Mouse (Mus musculus) neural tube, embryonic 12.5 days (tissue): Measurements from ENCODE around the gene Diaph2. TPM values are rescaled to one million over a fixed set of nuclear protein-coding genes. Genes with fewer than 3 reads are reported as not detected.
"Not testable (repeated sequence)": the region's sequence is repeated elsewhere in the genome, so short reads cannot be mapped to it uniquely, and the experiment has no call there.

Experiments used
- ATAC-seq: fragments of 200-750 bp; cut with Nextera tagmentation; 2 replicates; pipeline ENCODE4 v1.8.0; 2017; ENCODE audit warnings: low read depth, mild to moderate bottlenecking, moderate TSS enrichment, moderate library complexity; ENCODE audit not compliant: low FRiP score
- H3K27ac ChIP-seq: fragments of 300-500 bp; sonication (generic); 2 replicates; pipeline ENCODE4 v1.5.1; 2016
- H3K27me3 ChIP-seq: fragments of 300-500 bp; sonication (generic); replicated peaks from 2 replicates; pipeline ENCODE4 v1.6.1; 2016; ENCODE audit warnings: mild to moderate bottlenecking
- H3K36me3 ChIP-seq: fragments of 300-500 bp; sonication (generic); 2 replicates; pipeline ENCODE4 v1.6.1; 2016; ENCODE audit warnings: mild to moderate bottlenecking
- H3K4me1 ChIP-seq: fragments of 300-500 bp; sonication (generic); 2 replicates; pipeline ENCODE4 v1.6.1; 2016
- H3K4me2 ChIP-seq: fragments of 300-500 bp; sonication (generic); replicated peaks from 2 replicates; pipeline ENCODE4 v1.6.1; 2016; ENCODE audit warnings: mild to moderate bottlenecking
- H3K4me3 ChIP-seq: fragments of 300-500 bp; sonication (generic); 2 replicates; pipeline ENCODE4 v1.5.1; 2016
- H3K9ac ChIP-seq: fragments of 300-500 bp; sonication (generic); 2 replicates; pipeline ENCODE4 v1.6.1; 2016; ENCODE audit warnings: mild to moderate bottlenecking
- H3K9me3 ChIP-seq: fragments of 300-500 bp; sonication (generic); 2 replicates; pipeline ENCODE4 v1.6.1; 2016; ENCODE audit warnings: mild to moderate bottlenecking
- WGBS: fragments of 180-500 bp; shearing (Covaris S2); methylation state at CpG from one replicate; pipeline ENCODE4 v1.1.7; 2016; 5-methylcytosine and 5-hydroxymethylcytosine counted together
- polyA plus RNA-seq: library from polyadenylated mRNA; unstranded; fragments of >200 nt; fragmentation: Nextera tagmentation; extraction: Ambion mirVana; gene quantifications from 2 replicates; pipeline ENCODE4 v1.2.1, GENCODE M21; 2016

Gene Diaph2
- polyA plus RNA-seq, 1 experiment from 2014 or later: 4.9 TPM

DNA sequence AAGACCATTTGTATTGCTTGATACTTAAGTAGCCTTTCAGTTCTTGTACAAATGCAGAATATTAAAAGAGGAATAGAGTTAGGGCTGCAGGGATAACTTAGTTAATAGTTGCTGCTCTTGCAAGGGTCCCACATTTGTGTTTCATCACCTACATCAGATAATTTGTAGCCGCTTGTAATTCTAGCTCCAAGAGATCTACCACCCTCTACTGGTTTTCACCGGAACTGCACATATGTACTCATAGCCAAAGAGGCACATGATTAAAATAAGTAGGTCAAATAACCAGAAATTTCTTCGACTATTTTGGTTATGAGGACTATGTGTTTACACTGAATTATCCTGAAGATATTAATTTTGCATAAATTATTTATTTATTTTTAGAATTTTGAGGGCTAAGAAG is 134.9 kb downstream of the Diaph2 start:
- H3K36me3 ChIP-seq: no peaks in the 10 kb centered on the region
- no peak overlapping the region for H3K9ac ChIP-seq
- ATAC-seq: no peak
- 16% methylated on average over 3 of the region's 3 CpGs for WGBS
- H3K4me1 ChIP-seq: no peaks in the 10 kb centered on the region
- H3K27me3 ChIP-seq: no peaks in the 10 kb centered on the region
- H3K9me3 ChIP-seq: no peaks in the 10 kb centered on the region
- H3K4me3 ChIP-seq: no peak overlapping the region
- no peak overlapping the region for H3K4me2 ChIP-seq
- no peak overlapping the region for H3K27ac ChIP-seq

DNA sequence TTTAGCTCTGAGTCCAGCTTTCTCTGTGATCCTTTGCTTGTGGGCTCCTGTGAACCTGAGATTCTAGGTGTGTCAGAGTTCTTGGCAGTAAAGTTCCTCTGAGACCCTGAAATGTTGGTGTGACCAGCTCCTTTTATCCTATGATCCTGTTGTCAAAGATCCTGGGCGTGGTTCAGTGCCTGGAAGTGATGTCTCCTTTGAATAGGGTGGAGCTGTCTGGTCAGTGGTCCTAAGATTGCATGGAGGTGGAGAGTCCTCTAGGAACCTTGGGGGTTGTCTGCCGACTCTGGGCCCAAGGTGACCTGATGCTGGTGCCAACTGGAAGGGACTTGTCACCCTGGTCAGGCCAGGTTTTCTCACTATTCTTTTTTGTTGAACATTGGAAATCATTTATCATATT is 176.3 kb downstream of the Diaph2 start:
- Histone ChIP-seq H3K9ac (no peak overlapping the region), H3K27me3 (no peaks in the 10 kb centered on the region), H3K36me3 (no peaks in the 10 kb centered on the region), H3K4me2 (no peak overlapping the region), H3K27ac (no peak overlapping the region), H3K9me3 (no peaks in the 10 kb centered on the region), H3K4me3 (no peak overlapping the region), H3K4me1 (no peaks in the 10 kb centered on the region)
- no peak for ATAC-seq
- 89% methylated on average over 2 of the region's 2 CpGs for WGBS

DNA sequence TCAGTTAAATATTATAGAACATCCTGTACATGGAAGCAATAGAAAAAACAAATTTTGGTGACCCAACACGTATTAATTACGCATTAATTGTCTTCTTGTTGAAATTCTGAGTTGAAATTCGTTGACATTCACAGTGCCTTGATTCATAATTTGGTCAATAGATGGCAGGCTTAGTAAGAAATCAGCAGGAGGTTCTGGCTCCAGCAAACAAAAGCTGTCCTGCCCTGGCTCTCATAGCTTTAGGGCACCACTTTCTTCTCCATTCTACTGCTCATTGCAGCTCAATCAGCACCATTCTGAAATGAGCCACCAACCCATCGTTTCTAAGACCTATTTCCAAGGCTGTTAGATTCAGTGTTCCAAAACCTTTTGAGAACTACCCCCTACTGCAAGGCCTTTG is 225.3 kb downstream of the Diaph2 start:
- H3K4me3 ChIP-seq: no peak overlapping the region
- H3K9me3 ChIP-seq: no peaks in the 10 kb centered on the region
- no peak overlapping the region for H3K27ac ChIP-seq
- no peak for ATAC-seq
- WGBS: 53% methylated on average over 4 of the region's 4 CpGs
- no peak overlapping the region for H3K4me2 ChIP-seq
- no peak overlapping the region for H3K9ac ChIP-seq
- H3K4me1 ChIP-seq: no peaks in the 10 kb centered on the region
- no peaks in the 10 kb centered on the region for H3K36me3 ChIP-seq
- H3K27me3 ChIP-seq: no peaks in the 10 kb centered on the region

DNA sequence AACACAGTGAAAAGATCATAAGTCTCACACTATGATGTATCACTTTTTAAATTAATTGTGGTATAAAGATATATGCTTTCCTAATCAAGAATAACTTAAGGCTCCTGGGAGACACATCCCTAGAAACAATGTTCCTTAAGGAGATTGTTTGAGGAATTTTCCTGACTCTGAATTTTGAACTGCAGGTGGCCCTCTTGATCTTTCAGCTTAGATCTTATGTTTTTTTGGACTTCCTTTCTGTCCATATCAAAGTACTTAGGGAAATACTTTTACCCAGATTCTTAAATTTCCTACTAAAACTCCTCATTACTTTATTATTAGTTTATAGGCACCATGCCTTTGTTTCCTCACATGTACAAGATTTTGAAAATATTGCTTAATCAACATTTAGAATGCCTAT is 258.7 kb downstream of the Diaph2 start:
- Histone ChIP-seq H3K27ac (no peak overlapping the region), H3K4me2 (no peak overlapping the region), H3K4me3 (no peak overlapping the region), H3K4me1 (no peaks in the 10 kb centered on the region), H3K36me3 (no peaks in the 10 kb centered on the region), H3K9me3 (no peaks in the 10 kb centered on the region), H3K27me3 (no peaks in the 10 kb centered on the region), H3K9ac (no peak overlapping the region)
- ATAC-seq: no peak

DNA sequence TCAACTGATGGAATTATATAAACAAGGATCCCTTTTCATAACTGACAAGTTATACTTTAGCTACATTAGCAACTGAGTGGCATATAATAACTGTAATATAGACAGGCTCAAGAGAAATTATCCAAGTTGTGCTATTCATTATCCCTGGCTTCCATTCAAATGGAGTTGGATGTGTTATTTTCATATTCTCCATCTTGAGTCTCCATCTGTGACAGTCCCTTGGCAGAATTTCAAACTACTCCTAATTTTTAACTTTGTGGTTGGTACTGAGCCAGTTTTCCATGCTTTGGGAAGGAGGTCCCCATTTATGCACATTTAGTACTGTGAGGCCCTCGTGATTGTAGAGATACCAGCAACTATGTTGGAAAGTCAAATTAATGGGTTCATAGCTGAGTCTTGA is 270.2 kb downstream of the Diaph2 start:
- no peaks in the 10 kb centered on the region for H3K36me3 ChIP-seq
- ATAC-seq: no peak
- H3K9me3 ChIP-seq: no peaks in the 10 kb centered on the region
- no peak overlapping the region for H3K27ac ChIP-seq
- no peak overlapping the region for H3K9ac ChIP-seq
- 66% methylated on average over 1 of the region's 1 CpGs for WGBS
- H3K4me1 ChIP-seq: no peaks in the 10 kb centered on the region
- H3K27me3 ChIP-seq: no peaks in the 10 kb centered on the region
- H3K4me2 ChIP-seq: no peak overlapping the region
- H3K4me3 ChIP-seq: no peak overlapping the region

DNA sequence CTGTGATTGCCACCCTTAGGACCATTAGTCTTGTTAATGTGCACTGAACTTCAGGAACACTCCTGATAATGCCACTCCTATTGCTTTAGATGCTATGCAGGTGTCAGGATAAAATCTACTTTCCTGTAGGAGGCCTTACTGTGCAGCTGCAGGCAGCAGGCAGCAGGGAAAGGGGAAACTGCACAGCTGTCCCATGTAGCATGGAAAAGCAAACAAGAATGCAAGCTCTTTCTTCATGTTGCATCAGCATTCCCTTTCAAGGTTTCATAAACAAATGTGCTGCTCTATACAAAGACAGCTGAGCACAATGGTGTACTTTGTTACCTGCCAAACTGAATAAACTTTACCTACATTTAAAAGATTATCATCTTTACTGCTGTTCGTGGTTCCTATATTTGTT is 295.0 kb downstream of the Diaph2 start:
- H3K4me2 ChIP-seq: no peak overlapping the region
- H3K4me3 ChIP-seq: no peak overlapping the region
- no peak for ATAC-seq
- H3K4me1 ChIP-seq: no peaks in the 10 kb centered on the region
- no peaks in the 10 kb centered on the region for H3K36me3 ChIP-seq
- WGBS: 68% methylated on average over 1 of the region's 1 CpGs
- no peak overlapping the region for H3K27ac ChIP-seq
- H3K9ac ChIP-seq: no peak overlapping the region
- no peaks in the 10 kb centered on the region for H3K9me3 ChIP-seq
- H3K27me3 ChIP-seq: no peaks in the 10 kb centered on the region

DNA sequence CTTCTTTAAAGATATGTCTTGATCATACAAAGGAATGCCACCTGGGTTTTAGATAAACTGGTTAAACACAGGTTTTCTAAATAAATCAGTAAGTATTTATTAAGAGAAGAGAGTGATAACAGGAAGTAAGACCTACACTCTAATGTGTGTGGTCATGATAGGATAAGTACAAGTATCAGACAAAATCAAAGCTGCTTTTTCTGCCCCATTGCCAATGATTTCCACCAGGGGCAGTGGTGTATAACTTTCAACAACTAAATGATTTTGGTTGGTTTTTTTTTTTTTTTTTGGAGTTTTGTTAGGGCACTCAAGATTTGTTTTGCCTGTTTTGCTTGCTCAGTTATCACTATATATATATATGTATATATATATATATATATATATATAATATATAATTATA is 399.7 kb downstream of the Diaph2 start:
- Histone ChIP-seq H3K27ac (no peak overlapping the region), H3K4me3 (no peak overlapping the region)
- ATAC-seq: no peak

DNA sequence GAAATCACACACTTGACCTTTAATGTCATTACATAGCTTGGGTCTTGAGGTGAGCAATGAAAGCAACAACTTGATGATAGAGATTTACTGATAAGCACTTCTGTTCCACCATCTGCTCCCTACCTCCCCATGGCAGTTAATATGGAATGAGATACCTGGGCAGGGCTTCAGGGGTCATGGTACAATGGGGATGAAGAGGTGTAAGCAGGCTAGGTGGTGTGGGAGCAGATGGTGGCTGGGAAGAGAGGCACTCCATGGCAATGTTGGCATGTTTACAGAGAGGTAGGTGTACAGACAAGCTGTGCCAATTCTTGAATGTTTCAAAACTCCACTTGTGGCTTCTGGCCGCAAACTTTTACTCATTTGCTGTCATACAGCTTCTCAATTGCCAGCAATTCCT is 402.6 kb downstream of the Diaph2 start:
- Histone ChIP-seq H3K4me2 (no peak overlapping the region), H3K9ac (no peak overlapping the region), H3K4me3 (no peak overlapping the region), H3K27ac (no peak overlapping the region), H3K36me3 (no peaks in the 10 kb centered on the region), H3K4me1 (no peaks in the 10 kb centered on the region), H3K9me3 (no peaks in the 10 kb centered on the region), H3K27me3 (no peaks in the 10 kb centered on the region)
- no peak for ATAC-seq
- WGBS: 97% methylated on average over 1 of the region's 1 CpGs

More for the DNA sequence above, 399.7 kb downstream of the Diaph2 start:
- H3K27me3 ChIP-seq: no peaks in the 10 kb centered on the region
- no peaks in the 10 kb centered on the region for H3K36me3 ChIP-seq
- no peak overlapping the region for H3K4me2 ChIP-seq
- H3K4me1 ChIP-seq: no peaks in the 10 kb centered on the region
- H3K9ac ChIP-seq: no peak overlapping the region
- H3K9me3 ChIP-seq: no peaks in the 10 kb centered on the region

DNA sequence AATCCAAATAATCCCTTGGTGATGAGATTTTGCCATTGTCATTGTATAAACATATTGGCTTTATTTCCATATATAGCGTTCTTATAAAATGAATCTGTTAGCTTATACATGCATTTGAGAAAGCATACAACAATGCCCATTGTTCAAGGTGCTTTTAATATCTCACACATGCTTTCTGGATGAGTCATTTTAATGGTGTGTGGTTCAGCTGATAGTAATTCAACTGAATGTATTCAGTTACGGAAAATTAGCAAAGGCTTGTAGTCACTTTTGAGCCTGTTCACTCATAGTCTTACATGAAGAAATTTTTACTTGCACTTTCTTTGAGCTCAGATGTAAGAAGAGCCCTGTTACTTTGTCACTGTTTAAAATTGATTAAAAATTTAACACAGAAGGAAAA is 423.6 kb downstream of the Diaph2 start:
- Histone ChIP-seq H3K36me3 (no peaks in the 10 kb centered on the region), H3K9me3 (no peaks in the 10 kb centered on the region), H3K9ac (no peak overlapping the region), H3K4me3 (no peak overlapping the region), H3K27ac (no peak overlapping the region), H3K4me2 (no peak overlapping the region), H3K27me3 (no peaks in the 10 kb centered on the region), H3K4me1 (no peaks in the 10 kb centered on the region)
- no peak for ATAC-seq
- WGBS: 85% methylated on average over 2 of the region's 2 CpGs

DNA sequence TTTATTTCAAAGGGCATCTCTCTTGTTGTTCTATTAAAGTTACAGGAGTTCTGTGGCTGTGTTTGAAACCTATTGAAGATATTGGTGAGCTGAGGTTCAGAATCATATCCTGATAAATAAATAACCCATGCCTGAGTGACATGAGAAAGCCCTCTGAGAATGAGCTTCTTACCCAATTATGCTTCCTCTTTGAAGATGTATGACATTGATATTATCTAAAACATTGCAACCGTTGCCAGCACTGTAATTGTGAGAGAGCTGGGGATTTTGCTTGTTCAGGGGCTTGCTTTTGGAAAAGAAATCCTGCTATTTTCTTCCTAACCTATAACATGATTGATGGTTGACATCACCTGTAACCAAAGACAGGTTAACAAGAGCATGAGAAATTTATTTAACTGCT is 438.3 kb downstream of the Diaph2 start:
- 90% methylated on average over 1 of the region's 1 CpGs for WGBS

DNA sequence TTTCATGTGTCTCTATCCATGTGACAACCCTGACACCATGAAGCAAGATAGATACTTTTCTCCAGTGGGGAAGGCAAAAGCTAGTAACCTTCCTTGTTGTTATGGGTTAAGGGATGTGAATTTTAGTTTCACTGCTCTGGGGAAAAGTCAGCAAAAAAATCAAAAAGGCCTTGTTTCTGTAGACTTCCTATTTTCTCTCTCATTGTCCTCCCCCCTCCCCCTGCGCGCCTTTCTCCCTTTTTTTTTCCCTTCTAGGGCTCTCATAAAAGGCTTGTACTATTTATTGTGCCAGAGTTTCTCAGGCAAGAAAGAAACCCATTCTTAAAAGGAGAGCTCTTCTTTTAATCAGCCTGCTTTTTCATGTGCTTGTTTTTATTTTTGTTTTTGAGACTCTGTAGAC is 438.9 kb downstream of the Diaph2 start:
- WGBS: 72% methylated on average over 2 of the region's 2 CpGs
- Histone ChIP-seq H3K27ac (no peak overlapping the region), H3K4me3 (no peak overlapping the region), H3K4me2 (no peak overlapping the region), H3K9ac (no peak overlapping the region), H3K4me1 (no peaks in the 10 kb centered on the region), H3K27me3 (no peaks in the 10 kb centered on the region), H3K9me3 (no peaks in the 10 kb centered on the region), H3K36me3 (no peaks in the 10 kb centered on the region)
- ATAC-seq: no peak

More for the DNA sequence above, 438.3 kb downstream of the Diaph2 start:
- no peak overlapping the region for H3K4me2 ChIP-seq
- no peaks in the 10 kb centered on the region for H3K36me3 ChIP-seq
- H3K4me1 ChIP-seq: no peaks in the 10 kb centered on the region
- no peak overlapping the region for H3K4me3 ChIP-seq
- H3K9me3 ChIP-seq: no peaks in the 10 kb centered on the region
- no peaks in the 10 kb centered on the region for H3K27me3 ChIP-seq
- no peak for ATAC-seq
- H3K9ac ChIP-seq: no peak overlapping the region
- no peak overlapping the region for H3K27ac ChIP-seq

DNA sequence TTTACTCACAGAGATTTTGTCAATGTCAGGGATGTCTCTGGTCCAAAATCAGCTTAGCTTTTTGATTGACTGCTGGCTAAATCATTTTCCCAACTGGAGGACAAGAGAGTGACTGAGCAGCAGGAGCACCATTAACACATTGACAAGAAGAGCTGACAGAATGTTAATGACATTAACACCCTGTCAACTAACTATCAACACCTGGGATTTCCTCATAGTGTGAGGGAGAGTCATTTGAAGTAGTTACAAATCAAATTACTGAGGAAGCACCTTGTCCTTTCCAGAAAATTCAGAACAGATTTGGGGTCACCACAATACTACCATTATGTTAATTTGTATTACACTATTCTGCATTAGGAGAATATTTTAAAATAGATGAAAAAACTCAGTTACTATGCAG is 439.7 kb downstream of the Diaph2 start:
- H3K4me1 ChIP-seq: no peaks in the 10 kb centered on the region
- H3K27me3 ChIP-seq: no peaks in the 10 kb centered on the region
- no peaks in the 10 kb centered on the region for H3K36me3 ChIP-seq
- no peak for ATAC-seq
- H3K27ac ChIP-seq: no peak overlapping the region
- no peak overlapping the region for H3K9ac ChIP-seq
- no peaks in the 10 kb centered on the region for H3K9me3 ChIP-seq
- H3K4me2 ChIP-seq: no peak overlapping the region
- H3K4me3 ChIP-seq: no peak overlapping the region

DNA sequence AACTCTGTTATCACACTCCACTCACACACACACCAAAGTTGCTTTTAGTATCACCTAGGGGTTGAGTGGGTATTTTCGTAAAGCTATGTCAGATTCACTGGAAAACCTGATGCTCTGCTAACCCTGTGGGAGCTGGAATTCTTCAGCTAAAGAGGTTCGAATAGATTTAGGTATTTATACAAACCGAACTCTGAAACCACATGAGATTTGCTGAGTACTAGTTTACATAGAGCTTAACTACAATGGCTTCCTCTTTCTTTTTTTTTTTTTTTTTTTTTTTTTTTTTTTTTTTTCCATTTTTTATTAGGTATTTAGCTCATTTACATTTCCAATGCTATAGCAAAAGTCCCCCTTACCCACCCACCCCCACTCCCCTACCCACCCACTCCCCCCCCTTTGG is 447.9 kb downstream of the Diaph2 start:
- H3K36me3 ChIP-seq, H3K27me3 ChIP-seq, ATAC-seq, H3K27ac ChIP-seq, H3K9me3 ChIP-seq, H3K4me3 ChIP-seq, H3K4me2 ChIP-seq, H3K9ac ChIP-seq, H3K4me1 ChIP-seq: not testable (repeated sequence)
- 91% methylated on average over 3 of the region's 3 CpGs for WGBS

DNA sequence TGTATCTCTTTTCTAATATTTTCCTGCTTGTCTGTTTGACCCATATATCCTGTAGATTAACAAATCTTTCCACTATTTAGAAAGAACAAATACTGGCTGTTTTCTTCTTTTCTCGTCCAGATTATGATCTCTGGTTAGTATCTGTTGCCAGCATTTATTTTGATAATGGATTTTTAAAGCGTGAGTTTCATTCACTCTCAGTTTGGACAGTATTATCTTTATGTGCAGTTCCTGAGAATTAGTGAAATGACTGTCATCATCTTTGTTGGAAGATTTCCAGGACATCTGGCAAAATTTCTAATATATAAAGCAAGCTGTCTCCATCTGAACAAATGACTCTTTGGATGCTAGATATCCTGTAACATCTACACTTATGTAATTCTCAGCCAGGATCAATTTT is 455.7 kb downstream of the Diaph2 start:
- Histone ChIP-seq H3K36me3 (no peaks in the 10 kb centered on the region), H3K9ac (no peak overlapping the region)
- WGBS: 82% methylated on average over 2 of the region's 2 CpGs

More for the DNA sequence above, 455.7 kb downstream of the Diaph2 start:
- Histone ChIP-seq H3K27me3 (no peaks in the 10 kb centered on the region), H3K9me3 (no peaks in the 10 kb centered on the region), H3K27ac (no peak overlapping the region), H3K4me2 (no peak overlapping the region), H3K4me1 (no peaks in the 10 kb centered on the region), H3K4me3 (no peak overlapping the region)
- no peak for ATAC-seq
